Mouse (Mus musculus) neural tube, embryonic 10.5 days (tissue): ENCODE data around the gene Dock8.
A peak's percentile ranks its signal among the peaks of the same experiment; 100 is the strongest.

ENCODE experiments used
- DNase-seq: peaks from one replicate; pipeline ENCODE4 v3.0.0-alpha.2; 2017; ENCODE audit warnings: low spot score; ENCODE audit errors: extremely low spot score

Gene Dock8

GRCm38 (mm10) chr19:24999201-24999886 is at the start of gene Dock8:
Gene Dock8 (plus strand): TSS chr19:24999534.
- peak; percentile 71 for DNase-seq

- no peak for DNase-seq
These were observed 40.8 kb upstream of the Dock8 start for GRCm38 (mm10) chr19:24958531-24958930.

GRCm38 (mm10) chr19:24961172-24961962 is 38.0 kb upstream of the Dock8 start, which contains the start of gene Cbwd1:
Gene Cbwd1 (minus strand): TSS chr19:24961610.
- DNase-seq, result peak; percentile 99

GRCm38 (mm10) chr19:24966203-24966602 is 33.1 kb upstream of the Dock8 start:
- no peak for DNase-seq

- DNase-seq, result no peak
These were observed 32.4 kb upstream of the Dock8 start for GRCm38 (mm10) chr19:24966941-24967340.

- DNase-seq, result no peak
These were observed 28.0 kb upstream of the Dock8 start for GRCm38 (mm10) chr19:24971307-24971706.

GRCm38 (mm10) chr19:24972701-24973390 is 26.5 kb upstream of the Dock8 start:
- DNase-seq, result no peak

GRCm38 (mm10) chr19:24977991-24978390 is 21.3 kb upstream of the Dock8 start:
- DNase-seq, result no peak

- no peak for DNase-seq
These were observed 20.2 kb upstream of the Dock8 start for GRCm38 (mm10) chr19:24978852-24979842.

- no peak for DNase-seq
These were observed 18.0 kb upstream of the Dock8 start for GRCm38 (mm10) chr19:24981294-24981693.

- DNase-seq, result no peak
These were observed 16.3 kb upstream of the Dock8 start for GRCm38 (mm10) chr19:24983050-24983449.

GRCm38 (mm10) chr19:24983857-24984498 is 15.4 kb upstream of the Dock8 start:
- DNase-seq, result no peak

GRCm38 (mm10) chr19:24985045-24985444 is 14.3 kb upstream of the Dock8 start:
- DNase-seq, result no peak

- no peak for DNase-seq
These were observed 12.0 kb upstream of the Dock8 start for GRCm38 (mm10) chr19:24987355-24987754.

- no peak for DNase-seq
These were observed 10.5 kb upstream of the Dock8 start for GRCm38 (mm10) chr19:24988831-24989230.

GRCm38 (mm10) chr19:24990138-24990822 is 9.1 kb upstream of the Dock8 start:
- DNase-seq, result no peak

GRCm38 (mm10) chr19:24993526-24993925 is 5.8 kb upstream of the Dock8 start:
- no peak for DNase-seq

- DNase-seq, result no peak
These were observed 4.4 kb upstream of the Dock8 start for GRCm38 (mm10) chr19:24994900-24995299.

GRCm38 (mm10) chr19:24996815-24997704 is 2.3 kb upstream of the Dock8 start:
- no peak for DNase-seq
